Mouse (Mus musculus) thymus, adult 2 months (tissue): ENCODE measurements at regions not wholly inside any gene's neighbourhood (a gene's known extent, or its start where the extent isn't known, plus 50 kb on each side); places are given as distances from the start of the nearest gene placed in this dataset.
A peak's percentile ranks its signal among the peaks of the same experiment; 100 is the strongest.

ENCODE experiments used
- DNase-seq: peaks from one replicate; pipeline ENCODE4 v3.0.0; 2021
- H3K27ac ChIP-seq: fragments of 200-500 bp; 2 replicates; pipeline ENCODE4 v1.5.1; 2012; ENCODE audit warnings: low read length, control low read depth; ENCODE audit not compliant: control insufficient read depth, insufficient read depth
- H3K27me3 ChIP-seq: fragments of 200-500 bp; 2 replicates; pipeline ENCODE4 v1.6.1; 2012; ENCODE audit warnings: mild to moderate bottlenecking, low read length, moderate library complexity, mixed read lengths; ENCODE audit not compliant: control insufficient read depth, insufficient read depth
- H3K36me3 ChIP-seq: fragments of 200-500 bp; 2 replicates; pipeline ENCODE4 v1.6.1; 2012; ENCODE audit warnings: mild to moderate bottlenecking, low read length, moderate library complexity; ENCODE audit not compliant: control insufficient read depth, insufficient read depth
- H3K4me1 ChIP-seq: fragments of 200-500 bp; replicated peaks from 2 replicates; pipeline ENCODE4 v1.6.1; 2012; ENCODE audit warnings: low read length; ENCODE audit not compliant: control insufficient read depth, insufficient read depth
- H3K4me3 ChIP-seq: fragments of 200-500 bp; 2 replicates; pipeline ENCODE4 v1.5.1; 2012; ENCODE audit warnings: mild to moderate bottlenecking, low read length, control low read depth, moderate library complexity; ENCODE audit not compliant: control insufficient read depth, insufficient read depth
- CTCF ChIP-seq: fragments of 200-500 bp; IDR thresholded peaks from 2 replicates; pipeline ENCODE4 v1.5.1; 2012; ENCODE audit warnings: mild to moderate bottlenecking, control low read depth, low read length, moderate library complexity, borderline replicate concordance; ENCODE audit not compliant: control insufficient read depth, poor library complexity, insufficient read depth; ENCODE audit errors: extremely low read depth
- POLR2A ChIP-seq: fragments of 200-500 bp; IDR thresholded peaks from 2 replicates; pipeline ENCODE4 v1.6.1; 2012; ENCODE audit warnings: mild to moderate bottlenecking, low read length, control low read depth, moderate library complexity; ENCODE audit not compliant: control insufficient read depth, poor library complexity, insufficient read depth; ENCODE audit errors: extremely low read depth
- WGBS: fragments of 180-500 bp; shearing (Covaris S2); methylation state at CpG from one replicate; pipeline ENCODE4 v1.1.7; 2018; 5-methylcytosine and 5-hydroxymethylcytosine counted together

GRCm38 (mm10) chr9:61689516-61689915 lies 224.8 kb downstream of the Rplp1 start:
- Histone ChIP-seq H3K27ac (no peak overlapping the region), H3K36me3 (no peaks in the 10 kb centered on the region), H3K4me3 (no peak overlapping the region), H3K27me3 (no peaks in the 10 kb centered on the region), H3K4me1 (no peaks in the 10 kb centered on the region)
- WGBS: 88% methylated on average over 5 of the region's 5 CpGs
- DNase-seq: no peak
- TF ChIP-seq POLR2A (no peak), CTCF (no peak)

GRCm38 (mm10) chr9:61683557-61683956 lies 230.8 kb downstream of the Rplp1 start:
- no peak overlapping the region for H3K27ac ChIP-seq
- no peak overlapping the region for H3K4me3 ChIP-seq
- H3K4me1 ChIP-seq: peaks cover 42% of the 10 kb centered on the region
- 94% methylated on average over 4 of the region's 4 CpGs for WGBS
- H3K27me3 ChIP-seq: no peaks in the 10 kb centered on the region
- TF ChIP-seq POLR2A: no peak
- TF ChIP-seq CTCF: no peak
- no peak for DNase-seq
- H3K36me3 ChIP-seq: no peaks in the 10 kb centered on the region

- Histone ChIP-seq H3K27ac (no peak overlapping the region), H3K27me3 (no peaks in the 10 kb centered on the region), H3K4me1 (peaks cover 48% of the 10 kb centered on the region), H3K4me3 (no peak overlapping the region), H3K36me3 (no peaks in the 10 kb centered on the region)
- DNase-seq: no peak
- TF ChIP-seq POLR2A: no peak
- TF ChIP-seq CTCF: no peak
- WGBS: 57% methylated on average over 5 of the region's 5 CpGs
Measured at GRCm38 (mm10) chr9:61682744-61683259, 231.5 kb downstream of the Rplp1 start.

GRCm38 (mm10) chr9:61682316-61682715 lies 232.0 kb downstream of the Rplp1 start:
- TF ChIP-seq POLR2A (no peak), CTCF (no peak)
- no peak for DNase-seq
- H3K4me3 ChIP-seq: no peak overlapping the region
- peak overlapping the region; percentile 33; the same call in 1 of the 2 replicates for H3K27ac ChIP-seq
- no peaks in the 10 kb centered on the region for H3K36me3 ChIP-seq
- 5% methylated on average over 4 of the region's 4 CpGs for WGBS
- H3K27me3 ChIP-seq: no peaks in the 10 kb centered on the region
- H3K4me1 ChIP-seq: peaks cover 52% of the 10 kb centered on the region

GRCm38 (mm10) chr9:61681406-61681805 lies 232.9 kb downstream of the Rplp1 start:
- Histone ChIP-seq H3K36me3 (no peaks in the 10 kb centered on the region), H3K4me1 (peaks cover 60% of the 10 kb centered on the region), H3K4me3 (no peak overlapping the region), H3K27ac (peak overlapping the region; percentile 74), H3K27me3 (no peaks in the 10 kb centered on the region)
- TF ChIP-seq CTCF (no peak), POLR2A (no peak)
- no peak for DNase-seq
- 16% methylated on average over 5 of the region's 5 CpGs for WGBS

GRCm38 (mm10) chr9:61680911-61681311 lies 233.4 kb downstream of the Rplp1 start:
- peak; percentile 75 for DNase-seq

GRCm38 (mm10) chr9:61679686-61680085 lies 234.7 kb downstream of the Rplp1 start:
- no peaks in the 10 kb centered on the region for H3K36me3 ChIP-seq
- WGBS: 12% methylated on average over 6 of the region's 6 CpGs
- H3K4me3 ChIP-seq: no peak overlapping the region
- H3K27ac ChIP-seq: peak overlapping the region; percentile 2; the same call in 1 of the 2 replicates
- peak; percentile 66 for DNase-seq
- peaks cover 66% of the 10 kb centered on the region for H3K4me1 ChIP-seq
- TF ChIP-seq CTCF: no peak
- TF ChIP-seq POLR2A: no peak
- H3K27me3 ChIP-seq: no peaks in the 10 kb centered on the region

More at GRCm38 (mm10) chr9:61680911-61681311, 233.4 kb downstream of the Rplp1 start:
- TF ChIP-seq CTCF (no peak), POLR2A (no peak)
- no peaks in the 10 kb centered on the region for H3K36me3 ChIP-seq
- H3K27ac ChIP-seq: peak overlapping the region; percentile 47
- H3K27me3 ChIP-seq: no peaks in the 10 kb centered on the region
- peaks cover 64% of the 10 kb centered on the region for H3K4me1 ChIP-seq
- 5% methylated on average over 6 of the region's 6 CpGs for WGBS
- no peak overlapping the region for H3K4me3 ChIP-seq
